Mouse (Mus musculus) gastrocnemius, postnatal 36 days (tissue): Measurements from ENCODE around the gene Ddx54. TPM values are rescaled to one million over a fixed set of nuclear protein-coding genes. Genes with fewer than 3 reads are reported as not detected.

Experiments
- DNase-seq, 2 experiments: peaks; one replicate each; pipeline ENCODE4 v3.0.0; 2022
- intact Hi-C: fragments of 180-260 bp; cut with DNase I; formaldehyde crosslinking; loops from one replicate; pipeline ENCODE4 v1.15.1; 2025
- total RNA-seq, 2 experiments: library from RNA; stranded (reverse); gene quantifications; 2 replicates each; pipeline ENCODE4 v1.2.3; 2021

Ddx54 gene
- total RNA-seq, 2 experiments from 2014 or later, result 15.8 to 17.7 TPM

DNA sequence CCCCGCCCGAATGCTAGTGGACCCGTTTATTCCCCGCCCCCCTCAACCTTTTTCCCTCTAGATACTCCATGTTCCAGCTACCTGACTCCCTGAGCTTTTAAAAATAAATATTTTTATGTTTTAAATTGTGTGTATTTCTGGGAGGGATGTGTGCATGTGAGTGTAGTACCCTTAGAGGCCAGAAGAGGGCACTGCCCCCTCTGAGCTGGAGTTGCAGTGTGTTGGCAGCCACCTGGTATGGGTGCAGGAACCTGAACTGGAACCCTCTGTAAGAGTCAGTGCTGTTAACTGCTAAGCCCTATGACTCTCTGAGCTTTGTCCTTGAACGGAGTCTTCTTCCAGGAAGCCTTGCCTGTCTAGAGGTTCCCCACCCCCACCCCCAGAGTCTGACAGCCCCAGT lies 19.4 kb downstream of the Ddx54 start:
- DNase-seq, result no peak
- intact Hi-C loops, result no loop called here

DNA sequence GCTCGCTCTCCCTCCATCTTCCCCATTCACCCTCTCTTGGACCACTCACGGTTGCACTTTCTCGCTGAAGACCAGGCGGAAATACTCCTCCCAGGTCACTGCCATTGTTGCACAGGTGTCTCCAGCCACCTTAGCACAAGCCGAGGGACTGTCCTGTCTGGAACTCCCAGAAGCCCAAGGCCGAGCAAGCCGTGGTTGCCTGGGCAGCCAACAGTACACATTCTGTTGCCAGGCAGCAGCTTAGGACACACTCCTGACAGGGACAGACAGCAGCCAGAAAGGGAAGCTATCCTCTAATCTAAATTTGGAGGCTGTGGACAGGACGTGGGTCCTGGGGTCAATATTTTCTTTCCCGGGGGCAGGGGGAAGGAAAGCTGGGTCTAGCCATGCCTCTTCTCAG lies 21.6 kb downstream of the Ddx54 start, which contains the start of gene Cfap73:
Gene Cfap73, minus strand, starts transcription at position 105 of the 400 bp plus-strand sequence.
- intact Hi-C loops, result no loop called here
- DNase-seq, result no peak

DNA sequence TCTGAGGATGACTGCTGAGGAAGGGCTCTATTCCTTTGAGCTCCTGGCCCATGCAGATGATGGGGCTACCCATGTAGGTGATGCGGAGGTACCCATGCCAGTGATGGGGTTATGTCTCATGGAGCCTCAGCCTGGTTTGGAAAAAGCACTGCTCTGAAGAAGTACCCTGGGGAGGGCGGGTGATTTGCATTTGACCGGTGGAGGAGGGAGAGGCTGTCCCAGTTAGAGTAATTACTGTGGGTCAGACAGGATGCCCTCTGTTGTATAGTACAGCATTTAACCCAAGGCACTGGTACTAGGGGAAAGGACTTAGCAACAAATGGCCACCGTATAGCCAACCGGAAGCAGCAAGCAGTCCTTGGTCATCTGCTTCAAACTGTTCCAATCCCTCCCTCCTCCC lies 22.3 kb downstream of the Ddx54 start:
- intact Hi-C loops, result no loop called here
- no peak for DNase-seq

DNA sequence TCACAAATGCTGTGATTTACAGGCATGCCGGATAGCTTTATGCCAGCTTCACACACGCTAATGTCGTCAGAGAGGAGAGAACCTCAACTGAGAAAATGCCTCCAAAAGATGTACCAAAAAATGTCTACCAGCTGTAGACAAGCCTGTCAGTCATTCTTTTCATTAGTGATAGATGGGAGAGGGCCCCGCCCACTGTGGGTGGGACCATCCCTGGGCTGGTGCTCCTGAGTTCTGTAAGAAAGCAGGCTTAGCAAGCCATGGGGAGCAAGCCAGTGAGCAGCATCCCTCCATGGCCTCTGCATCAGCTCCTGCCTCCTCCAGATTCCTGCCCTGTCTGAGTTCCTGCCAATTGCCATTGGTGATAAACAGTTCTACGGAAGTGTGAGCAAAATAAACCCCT lies 23.1 kb downstream of the Ddx54 start:
- intact Hi-C loops, result no loop called here
- no peak for DNase-seq

DNA sequence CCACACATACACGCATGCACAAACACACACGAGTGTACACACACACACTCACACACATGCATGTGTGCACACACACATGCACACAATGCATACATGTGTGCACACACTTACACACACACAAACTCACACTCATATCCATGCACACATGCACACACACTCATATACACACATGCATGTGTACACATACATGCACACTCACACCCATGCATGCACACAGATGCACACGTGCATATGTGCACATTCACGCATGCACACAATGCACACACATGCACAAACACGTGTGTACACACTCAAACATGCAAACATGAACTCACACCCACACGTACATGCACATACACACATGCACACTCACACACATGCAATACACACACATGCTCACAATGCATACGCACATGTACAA lies 27.6 kb downstream of the Ddx54 start:
- DNase-seq, result no peak
- intact Hi-C loops, result no loop called here

DNA sequence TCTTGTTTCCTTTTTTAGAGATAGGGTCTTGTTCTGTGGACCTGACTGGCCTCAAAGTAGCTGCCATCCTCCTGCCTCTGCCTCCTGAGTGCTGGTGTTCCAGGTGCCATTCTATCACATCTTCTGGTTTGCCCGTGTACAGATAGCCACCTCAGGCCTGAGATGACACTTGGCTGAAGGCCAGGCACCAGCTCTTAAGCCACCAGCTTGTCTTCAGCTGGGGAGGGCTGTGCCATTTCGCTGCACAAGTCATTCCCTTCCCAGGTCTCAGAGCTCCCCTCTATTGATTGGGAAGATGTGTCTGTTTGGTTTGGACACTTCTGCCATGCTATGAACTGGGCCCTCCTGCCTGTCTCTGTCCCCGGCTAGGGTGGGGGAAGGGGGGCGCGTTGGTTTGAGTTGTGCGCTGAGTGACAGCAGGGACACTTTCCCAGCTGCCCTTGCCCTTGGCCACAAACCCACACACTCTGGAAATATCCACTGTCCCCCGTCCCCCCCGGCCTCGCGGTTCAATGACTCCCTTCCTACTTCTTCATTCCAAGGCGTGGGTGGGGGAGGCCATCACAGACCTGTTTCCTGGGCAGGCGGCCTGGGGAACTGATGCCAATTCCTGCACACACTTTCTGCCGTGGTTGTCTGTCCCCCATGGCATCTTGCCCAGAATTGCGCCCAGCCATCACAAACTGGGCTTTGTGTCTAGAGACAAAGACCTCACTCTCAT lies 31.0 kb downstream of the Ddx54 start:
- intact Hi-C loops, result no loop called here
- no peak for DNase-seq

DNA sequence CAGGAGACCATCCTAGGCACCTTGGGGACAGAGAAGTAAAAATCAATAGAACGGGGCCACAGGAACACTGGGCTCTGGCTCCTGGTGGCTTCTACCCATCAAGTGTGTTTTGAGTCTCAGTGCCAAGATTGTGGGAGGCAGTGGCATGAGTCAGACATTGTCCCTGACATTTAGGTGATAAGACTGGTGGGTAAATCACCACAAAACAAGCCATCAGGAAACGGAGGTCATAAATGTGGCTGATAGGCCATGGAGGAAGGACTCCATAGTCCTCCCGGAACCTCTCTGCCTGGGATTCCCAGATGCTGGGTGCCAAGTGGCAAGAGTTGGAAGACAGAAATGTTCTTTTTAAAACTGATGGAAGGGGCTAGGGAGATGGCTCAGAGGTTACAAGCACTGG lies 31.7 kb downstream of the Ddx54 start:
- DNase-seq, result no peak
- intact Hi-C loops, result no loop called here

DNA sequence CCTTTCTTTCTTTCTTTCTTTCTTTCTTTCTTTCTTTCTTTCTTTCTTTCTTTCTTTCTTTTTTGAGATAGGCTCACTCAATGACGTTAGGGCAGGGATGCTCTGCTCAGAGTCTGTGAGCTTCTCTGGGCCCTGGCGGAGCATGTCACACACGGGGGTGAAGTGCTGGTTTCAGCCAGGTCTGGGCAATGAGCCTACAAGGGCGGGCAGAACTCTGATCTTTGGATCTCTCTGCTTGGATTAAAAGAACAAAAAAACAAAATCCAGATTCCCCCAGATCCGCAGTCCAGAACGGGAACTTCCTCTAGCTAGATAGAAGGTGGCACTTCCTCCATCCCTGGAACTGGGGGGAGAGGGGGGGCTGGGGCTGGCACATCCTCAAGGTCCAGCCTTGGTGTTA lies 33.3 kb downstream of the Ddx54 start:
- no peak for DNase-seq
- intact Hi-C loops, result no loop called here

DNA sequence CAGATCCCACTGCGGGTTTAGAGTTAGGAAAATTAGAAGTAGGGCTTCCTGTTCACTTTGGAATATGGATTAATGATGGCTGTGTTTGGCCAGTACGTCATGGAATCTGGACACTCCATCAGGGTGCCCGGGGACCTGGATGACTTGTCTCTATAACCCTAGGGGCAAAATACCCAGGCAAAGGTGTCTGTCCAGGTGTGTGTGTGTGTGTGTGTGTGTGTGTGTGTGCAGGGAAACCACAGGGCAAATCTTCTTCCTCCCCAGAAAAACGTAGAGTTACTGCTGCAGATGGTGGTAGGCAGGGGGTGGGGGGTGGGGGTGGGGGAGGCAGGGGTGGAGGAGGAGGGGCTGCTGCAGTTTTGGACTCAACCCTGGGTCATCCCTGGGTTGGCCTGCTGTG lies 34.8 kb downstream of the Ddx54 start:
- intact Hi-C loops, result no loop called here
- no peak for DNase-seq

DNA sequence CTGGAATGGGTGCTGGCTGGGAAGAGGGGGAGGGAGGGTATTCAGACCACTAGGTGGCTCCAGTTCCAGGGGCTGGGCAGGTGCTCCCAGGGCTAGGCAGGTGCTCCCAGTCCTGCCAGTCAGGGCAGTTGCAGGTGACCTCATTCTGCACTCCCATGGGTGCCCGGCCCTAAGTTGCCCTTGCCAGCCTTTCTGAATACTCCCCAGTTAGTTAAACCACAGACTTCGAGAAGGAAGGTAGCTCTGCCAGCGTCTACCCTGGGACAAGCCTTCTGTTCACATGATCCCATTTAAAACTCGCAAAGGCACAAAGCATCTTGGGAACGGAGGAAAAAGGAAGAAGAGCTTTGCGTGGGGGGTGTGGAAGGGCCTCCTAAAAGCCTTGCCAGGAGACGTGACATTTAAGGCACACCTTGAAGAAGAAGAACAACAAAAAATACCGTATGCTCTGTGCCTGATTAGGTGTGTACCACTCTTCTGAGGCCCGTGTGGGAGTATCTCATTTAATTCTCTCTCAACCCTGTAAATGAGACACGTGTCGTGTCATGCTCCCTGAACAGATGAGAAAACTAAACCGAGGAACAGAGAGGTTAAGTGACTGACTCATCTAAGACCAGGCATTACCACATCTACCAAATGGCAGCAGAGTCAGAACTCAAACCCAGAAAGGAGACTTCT lies 35.4 kb downstream of the Ddx54 start:
- intact Hi-C loops, result no loop called here
- no peak for DNase-seq

DNA sequence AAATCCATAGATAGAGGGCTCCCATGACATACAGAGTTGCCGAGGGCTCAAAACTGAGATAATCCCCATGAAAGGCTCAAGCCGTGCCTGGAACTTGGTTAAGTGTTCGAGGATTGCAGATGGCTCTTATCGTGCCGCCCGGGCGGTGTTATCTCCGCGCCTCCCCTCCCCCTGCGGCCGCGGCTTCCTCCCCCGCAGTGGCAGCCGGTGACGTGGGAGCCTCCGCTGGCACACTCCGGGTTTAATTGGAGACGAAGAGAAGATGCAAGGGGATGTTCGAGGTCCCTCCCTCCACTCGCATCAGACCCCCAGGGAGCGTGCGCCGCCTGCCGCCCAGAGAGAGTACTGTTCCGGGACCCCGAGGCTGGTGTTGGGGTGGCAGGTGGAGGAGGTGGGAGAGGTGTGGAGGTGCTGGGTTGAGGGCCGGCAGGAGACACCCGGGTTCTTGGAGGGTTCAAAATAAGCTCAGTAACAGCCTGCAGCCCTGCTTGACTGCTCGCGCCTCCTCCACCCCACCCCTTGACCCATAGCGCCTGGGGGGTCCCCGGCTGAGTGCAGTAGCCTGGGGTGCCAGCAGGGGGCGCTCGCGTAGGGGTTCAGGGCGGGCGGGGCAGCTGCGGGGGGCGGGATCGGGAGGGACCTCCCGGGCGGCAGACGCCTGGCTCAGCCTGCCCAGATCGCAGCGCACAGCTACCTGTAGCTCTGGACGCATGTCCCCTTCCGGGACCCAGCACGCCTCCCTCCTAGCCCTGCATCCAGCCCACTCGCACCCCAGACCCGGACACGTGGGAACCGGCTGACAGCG lies 36.2 kb downstream of the Ddx54 start, which contains the start of gene Rasal1:
Gene Rasal1, plus strand, starts transcription at position 244 of the 805 bp plus-strand sequence.
- intact Hi-C loops, result no loop called here
- no peak for DNase-seq

DNA sequence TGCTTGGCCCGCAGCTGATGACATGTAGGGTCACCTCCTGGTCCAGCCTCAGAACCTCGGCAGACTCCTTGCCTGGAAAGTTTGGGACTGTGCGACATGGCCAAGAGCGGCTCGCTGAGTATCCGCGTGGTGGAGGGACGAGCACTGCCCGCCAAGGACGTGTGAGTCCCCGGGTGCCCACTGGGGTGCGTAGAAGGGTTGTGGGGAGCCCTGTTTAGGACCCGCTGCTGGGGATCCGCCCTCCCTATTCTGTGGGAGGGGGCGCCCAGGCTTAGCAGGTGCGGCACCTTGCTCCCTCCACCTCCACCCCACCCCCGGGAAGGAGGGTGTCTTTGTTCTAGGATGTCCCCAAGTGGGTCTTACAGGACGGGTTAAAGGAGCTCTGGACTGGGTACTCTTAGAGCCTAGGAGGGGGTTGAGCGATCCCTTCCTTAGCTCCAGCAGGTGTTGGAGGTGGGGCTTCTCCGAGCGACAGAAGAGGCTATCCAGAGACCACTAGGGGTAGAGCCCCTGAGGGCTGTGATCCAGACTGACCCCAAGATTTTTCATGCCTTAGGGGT lies 36.9 kb downstream of the Ddx54 start:
- no peak for DNase-seq
- intact Hi-C loops, result no loop called here

DNA sequence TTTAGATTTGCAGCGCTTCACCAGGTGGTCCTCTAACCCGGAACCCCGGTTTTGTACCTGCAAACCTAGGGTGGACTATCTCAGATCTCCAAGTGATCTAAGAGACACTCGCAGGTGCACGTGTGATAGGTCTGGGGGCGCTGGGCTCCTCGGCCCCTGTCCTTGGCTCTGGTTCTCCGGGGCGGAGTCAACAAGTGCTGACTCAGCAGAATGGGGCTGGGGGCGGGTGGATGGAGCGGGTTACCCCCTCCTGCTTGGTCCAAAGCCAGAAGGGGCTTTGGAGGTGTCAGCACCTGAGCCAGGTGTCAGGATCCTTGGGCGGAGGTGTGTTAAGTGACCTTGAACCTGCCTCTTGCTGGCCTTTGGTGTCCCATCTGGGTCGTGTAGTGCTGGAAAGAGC lies 37.4 kb downstream of the Ddx54 start:
- DNase-seq, result no peak
- intact Hi-C loops, result no loop called here

DNA sequence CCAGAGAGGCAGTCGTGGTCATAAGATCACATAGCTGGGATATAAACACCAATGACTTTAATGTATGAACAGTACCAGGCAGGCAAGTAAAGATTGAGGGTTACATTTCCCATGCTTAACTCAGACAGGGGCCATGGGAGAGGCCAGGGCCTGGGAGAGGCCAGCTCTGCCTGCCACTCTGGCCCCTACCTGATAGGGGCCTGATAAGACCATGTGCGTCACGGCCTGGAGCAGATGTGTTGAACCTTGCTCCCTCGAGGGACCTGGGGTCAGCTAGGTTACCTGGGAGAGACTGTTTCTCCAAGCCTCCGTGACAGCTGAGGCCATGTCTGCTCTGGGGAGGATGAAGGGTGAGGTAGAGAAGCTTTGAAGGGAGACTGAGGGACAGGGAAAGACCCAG lies 38.7 kb downstream of the Ddx54 start:
- DNase-seq, result no peak
- intact Hi-C loops, result no loop called here

DNA sequence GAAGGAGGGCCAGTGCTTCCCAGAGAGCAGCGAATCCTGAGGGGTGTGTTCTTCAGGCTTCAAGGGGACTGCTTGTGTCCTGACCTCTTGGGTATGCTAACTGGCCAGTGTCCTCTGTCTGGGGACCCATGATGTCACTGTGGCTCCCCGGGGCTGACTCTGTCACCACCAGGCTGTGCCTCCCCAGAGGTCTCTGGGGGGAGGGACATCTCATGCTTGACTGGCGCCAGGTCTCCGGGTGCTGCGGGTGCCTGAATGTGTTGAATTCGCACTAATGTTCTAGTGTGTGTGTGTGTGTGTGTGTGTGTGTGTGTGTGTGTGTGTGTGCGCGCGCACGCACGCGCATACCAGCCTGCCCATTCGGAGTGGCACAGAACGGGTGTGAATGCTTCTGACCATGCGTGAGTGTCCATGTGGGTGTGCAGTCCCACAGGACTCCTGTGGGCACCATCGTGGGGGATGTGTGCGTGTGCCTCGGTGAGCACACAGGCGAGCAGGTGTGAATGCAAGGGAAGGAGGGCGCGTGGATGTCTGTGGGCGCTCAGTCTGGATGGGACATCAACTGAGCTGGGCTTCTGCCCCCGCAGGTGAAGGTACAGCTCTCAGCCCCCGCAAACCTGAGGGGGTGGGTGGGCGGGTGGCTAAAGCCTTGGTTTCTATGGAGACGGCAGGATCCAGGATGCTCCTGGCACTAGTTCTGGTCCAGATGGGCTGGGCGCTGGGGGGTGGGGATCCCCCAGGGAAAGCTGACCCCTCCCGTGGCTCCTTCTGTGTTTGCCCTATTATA lies 40.6 kb downstream of the Ddx54 start:
- DNase-seq, result no peak
- intact Hi-C loops, result no loop called here

DNA sequence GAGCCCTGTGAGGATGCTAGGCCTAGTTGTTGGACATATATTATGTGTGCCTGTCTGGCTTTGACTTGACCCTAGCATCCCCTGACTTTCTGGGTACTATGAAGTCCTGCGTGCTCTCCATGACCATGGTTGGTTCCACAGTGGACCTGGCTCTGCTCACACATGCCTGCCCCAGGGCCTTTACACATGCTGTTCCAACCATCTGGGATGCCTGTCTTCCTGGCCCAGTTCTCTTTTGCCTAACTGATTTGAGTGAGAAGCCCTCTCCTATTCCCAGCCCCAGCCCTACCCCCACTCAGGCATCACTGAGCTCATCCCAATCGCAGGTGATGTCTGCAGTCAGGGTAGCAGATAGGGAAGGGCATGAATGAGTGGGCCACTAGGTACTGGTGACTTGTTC lies 41.3 kb downstream of the Ddx54 start:
- intact Hi-C loops, result no loop called here
- no peak for DNase-seq

DNA sequence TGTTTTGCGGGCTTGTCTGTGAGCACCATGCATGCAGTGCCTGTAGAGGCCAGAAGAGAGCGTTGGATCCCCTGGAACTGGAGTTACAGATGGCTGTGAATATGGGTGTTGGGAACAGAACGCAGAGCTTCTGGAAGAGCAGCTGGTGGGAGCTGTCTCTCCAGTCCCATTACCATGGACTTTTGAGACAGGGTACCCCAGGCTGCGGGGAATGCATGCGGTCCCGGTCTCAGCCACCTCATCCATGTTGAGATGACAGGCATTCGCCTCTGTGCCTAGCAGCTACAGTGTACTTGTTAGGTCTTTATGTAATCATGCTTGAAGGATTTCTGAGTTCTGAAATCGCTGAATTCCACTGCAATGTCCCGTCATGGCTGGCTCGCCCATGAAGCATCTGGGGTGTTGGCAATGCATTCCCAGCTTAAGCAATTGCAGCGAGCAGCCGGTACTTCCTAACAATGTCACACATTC lies 43.8 kb downstream of the Ddx54 start:
- intact Hi-C loops, result no loop called here
- no peak for DNase-seq

DNA sequence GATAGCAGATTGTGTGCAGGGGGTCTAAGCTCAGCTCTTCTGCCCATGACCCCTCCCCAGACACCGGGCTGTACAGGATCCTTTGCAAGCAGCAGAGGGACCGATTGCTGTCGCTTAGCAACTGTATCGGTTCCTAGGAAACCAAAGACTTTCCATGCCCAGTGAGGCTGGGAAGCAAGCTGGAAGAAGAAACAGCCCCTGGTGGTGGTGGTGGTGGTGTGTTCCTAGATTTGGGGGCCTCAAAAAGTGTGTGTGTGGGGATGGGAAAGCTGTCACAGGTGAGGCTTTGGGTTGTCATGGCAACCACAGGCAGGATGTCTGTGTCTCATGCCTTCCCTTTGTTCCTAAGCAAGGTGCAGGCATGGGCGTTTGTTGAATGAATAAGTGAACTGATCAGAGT lies 48.3 kb downstream of the Ddx54 start:
- intact Hi-C loops, result no loop called here

DNA sequence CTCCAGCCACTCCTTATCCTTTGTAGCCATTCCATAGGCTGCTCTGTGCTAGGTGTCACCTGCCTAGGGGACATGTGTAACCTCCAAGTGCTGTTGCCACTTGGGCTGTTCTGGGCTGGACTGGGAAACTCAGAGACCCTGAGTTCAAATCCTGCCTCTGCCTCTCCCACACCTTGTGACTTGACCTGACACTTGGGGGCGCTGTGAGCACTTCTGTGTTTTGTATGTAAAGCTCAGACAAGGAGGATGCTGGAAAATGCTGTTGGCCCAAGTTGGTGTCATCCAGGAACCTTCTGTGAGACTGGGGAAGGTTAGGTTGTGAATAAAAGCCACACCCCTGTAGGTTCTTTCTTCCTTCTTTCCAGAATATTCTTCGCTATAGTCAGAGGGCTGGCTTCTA lies 52.3 kb downstream of the Ddx54 start:
- intact Hi-C loops, result no loop called here
- no peak for DNase-seq

More for the DNA sequence above, 48.3 kb downstream of the Ddx54 start:
- no peak for DNase-seq

DNA sequence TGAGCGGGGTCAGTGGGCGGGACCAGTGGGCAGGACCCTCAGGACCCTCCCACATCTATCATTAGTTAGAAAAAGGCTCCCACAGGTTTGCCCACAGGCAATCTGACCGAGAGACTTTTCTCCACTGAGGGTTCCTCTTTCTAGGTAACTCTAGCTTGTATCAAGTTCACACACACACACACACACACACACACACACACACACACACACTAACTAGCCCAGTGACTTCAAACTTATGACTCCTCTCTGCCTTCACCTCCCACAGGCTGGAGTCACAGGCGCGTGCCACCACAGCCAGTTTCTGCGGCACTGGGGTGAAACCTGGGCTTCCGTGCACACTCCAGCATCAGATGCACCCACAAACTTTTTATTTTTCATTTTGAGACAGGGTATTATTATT lies 56.2 kb downstream of the Ddx54 start:
- DNase-seq, result no peak
- intact Hi-C loops, result no loop called here
